Mouse (Mus musculus): Measurements from ENCODE around the gene Adrm1.

DNA sequence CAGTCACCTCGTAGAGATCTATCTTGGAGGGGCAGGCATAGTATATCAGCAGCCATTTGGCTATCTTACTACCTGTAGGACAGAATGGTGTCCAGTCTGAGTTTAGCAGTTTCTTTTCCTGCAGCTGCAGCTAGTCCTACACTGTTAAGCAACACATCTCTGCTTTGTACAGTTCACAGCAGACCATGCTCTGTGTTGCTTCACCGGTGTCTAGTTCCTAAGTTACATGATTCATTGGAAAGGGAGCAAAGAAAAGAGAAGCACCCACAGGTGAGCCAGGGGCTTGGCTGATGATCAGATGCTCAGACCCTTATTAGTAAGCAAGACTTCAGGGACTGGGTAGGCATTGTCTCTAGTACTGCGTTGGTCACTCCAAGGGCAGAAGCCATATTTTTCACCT, 37.4 kb upstream of the Adrm1 start:
- TF ChIP-seq POLR2AphosphoS2 (IDR thresholded peaks at IDR 0.05; ENCODE audit: low read length), result no peak
- no peak for TF ChIP-seq ZNF384 (IDR thresholded peaks at IDR 0.05; ENCODE audit: low read depth, low read length)
- no peak for TF ChIP-seq POLR2A (IDR thresholded peaks at IDR 0.05; ENCODE audit: control insufficient read depth in 1 of 2, insufficient read depth in 1 of 2, low read depth in 1 of 2, low read length in 2 of 2, poor library complexity in 1 of 2)
- TF ChIP-seq CTCF (IDR thresholded peaks at IDR 0.05 in 2 of 3, conservative IDR thresholded peaks at IDR 0.05 in 1 of 3; ENCODE audit: control insufficient read depth in 1 of 3, insufficient read depth in 1 of 3, low read depth in 2 of 3, low read length in 3 of 3, poor library complexity in 1 of 3, severe bottlenecking in 1 of 3), result no peak

All from MEL (cell line).